Mouse (Mus musculus): ENCODE results near the gene Mesp1. TPM values are rescaled to one million over a fixed set of nuclear protein-coding genes. Genes with fewer than 3 reads are reported as not detected.

Mesp1 gene
- not detected in 2 replicates for polyA plus RNA-seq (2012)

GRCm38 (mm10) chr7:79793688-79794087 lies at the start of gene Mesp1:
Mesp1 (minus strand) TSS chr7:79793788.

GRCm38 (mm10) chr7:79810611-79811506 lies 17.3 kb upstream of the Mesp1 start, which contains the start of gene Mesp2:
Mesp2 (plus strand) TSS chr7:79810727.

DNA sequence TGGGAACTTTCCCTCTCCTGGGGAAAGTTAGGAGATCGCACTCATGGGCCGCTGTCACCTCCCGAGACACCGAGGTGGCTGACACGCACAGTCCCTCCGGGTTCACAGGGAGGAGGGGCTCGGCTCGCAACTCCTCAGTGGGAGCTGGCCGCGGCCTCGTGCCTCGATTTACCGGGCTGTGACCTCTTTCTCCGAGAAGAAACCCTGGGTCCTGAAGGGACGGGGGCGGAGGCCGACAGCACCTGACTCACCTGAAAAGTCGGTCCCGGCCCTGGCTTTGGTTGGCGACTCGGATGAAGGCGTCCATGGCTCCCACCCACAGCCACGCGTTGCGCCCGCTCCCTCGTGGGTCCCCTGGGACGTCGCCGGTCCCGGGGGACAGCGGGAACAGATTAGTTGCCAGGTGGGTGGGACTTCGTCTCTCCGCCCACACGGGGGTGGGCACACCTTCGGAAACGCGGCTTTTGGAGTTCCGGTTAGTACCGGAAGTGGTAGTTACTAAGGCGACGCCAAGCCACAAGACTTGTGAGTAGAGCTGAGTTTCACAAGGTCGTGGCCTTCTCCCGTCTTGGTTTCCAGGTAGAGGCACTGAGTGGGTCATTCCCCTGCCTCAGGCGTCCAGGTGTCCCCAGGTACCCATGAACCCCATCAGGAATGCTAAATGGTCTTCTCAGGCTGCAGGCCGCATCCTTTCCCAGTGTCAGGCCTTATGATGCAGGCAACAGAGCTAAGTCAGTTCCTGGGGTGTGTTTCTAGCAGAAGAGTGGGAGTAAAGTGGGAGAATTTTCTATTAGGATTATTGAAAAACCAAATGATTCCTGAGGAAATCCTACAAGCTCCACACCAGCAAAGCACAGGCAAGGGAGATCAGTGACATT lies 50.7 kb downstream of the Mesp1 start, which contains the start of the genes Pex11a and Wdr93:
Gene Pex11a (minus strand): TSS at position 473 of the 878 bp plus-strand sequence.
Gene Wdr93 (plus strand): TSS at position 505 of the 878 bp plus-strand sequence.

Other genes with a start within 250 kb of the Mesp1 start
- 1.5 and 2.1 TPM in 2 replicates for gene Rhcg, start 176.1 kb downstream of the Mesp1 start, polyA plus RNA-seq (2012)
- gene Ticrr, start 133.6 kb downstream of the Mesp1 start, polyA plus RNA-seq (2012) = 8.0 and 9.9 TPM in 2 replicates
- gene Kif7, start 78.1 kb downstream of the Mesp1 start, polyA plus RNA-seq (2012) = 2.7 and 5.9 TPM in 2 replicates
- not detected in 2 replicates for gene Plin1, start 60.9 kb downstream of the Mesp1 start, polyA plus RNA-seq (2012)
- 2.0 and 2.3 TPM in 2 replicates for gene Pex11a, start 50.7 kb downstream of the Mesp1 start, polyA plus RNA-seq (2012)
- gene Wdr93, start 50.6 kb downstream of the Mesp1 start, polyA plus RNA-seq (2012) = 0.03 TPM in 1 of 2 replicates, not detected in the other
- 0.15 and 0.32 TPM in 2 replicates for gene Mesp2, start 16.9 kb upstream of the Mesp1 start, polyA plus RNA-seq (2012)
- gene Anpep, start 67.3 kb upstream of the Mesp1 start, polyA plus RNA-seq (2012) = 1.4 and 2.1 TPM in 2 replicates
- gene Ap3s2, start 126.9 kb upstream of the Mesp1 start, polyA plus RNA-seq (2012) = 6.3 and 6.4 TPM in 2 replicates
- 0.21 TPM in 1 of 2 replicates, not detected in the other for gene Arpin, start 141.6 kb upstream of the Mesp1 start, polyA plus RNA-seq (2012)
- gene Zfp710, start 231.0 kb upstream of the Mesp1 start, polyA plus RNA-seq (2012) = 62.6 and 85.4 TPM in 2 replicates

Measured in megakaryocyte-erythroid progenitor cell, adult 5 weeks (primary cell).